Mouse (Mus musculus): ENCODE data around the gene Lims1.

GRCm38 (mm10) chr10:58452185-58452584 lies 128.9 kb downstream of the Lims1 start:
- TF ChIP-seq CTCF (IDR thresholded peaks at IDR 0.05; ENCODE audit: control insufficient read depth, insufficient read depth, insufficient replicate concordance, low read depth, low read length) (no peak), POLR2A (IDR thresholded peaks at IDR 0.05; ENCODE audit: control insufficient read depth, low read depth, low read length) (no peak)
